18 mouse cellular contexts compared by ENCODE assay signal in the genomic region with DNA sequence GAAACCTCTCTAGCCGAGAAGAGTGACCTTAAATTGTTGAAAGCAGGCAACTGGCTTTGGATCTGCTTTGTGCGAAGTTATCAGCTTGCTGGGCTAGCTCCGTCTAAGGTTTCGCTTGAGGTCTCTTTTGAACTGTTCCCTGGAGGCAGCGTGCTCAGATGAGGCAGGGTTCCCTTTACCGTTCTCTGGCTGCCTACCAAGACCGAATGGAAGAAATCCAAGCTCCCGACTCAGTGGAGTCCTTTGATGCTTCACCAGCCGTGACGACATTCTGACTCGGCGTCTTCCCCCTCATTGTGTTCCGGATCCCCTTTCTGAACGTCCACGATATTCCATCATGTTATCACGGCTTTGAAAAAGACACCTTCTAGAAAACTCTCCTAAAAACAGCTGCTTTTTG.
DNase-seq lines count a peak whose midpoint lies in the region; ATAC-seq and TF ChIP-seq lines count a peak whose summit lies in the region.
"Had no signal": no experiment of that assay in that cellular context is flagged by ENCODE, and none has a peak within 500 bp of the region (broad histone marks: within the 10 kb centered on the region; RNA-seq: fewer than 3 reads in every experiment).

No protein-coding gene starts in this region.

- H3K27me3 ChIP-seq in hindbrain, postnatal 0 days (ENCODE audit: insufficient read depth, low read length) = no peaks in the 10 kb centered on the region
- H3K27me3 ChIP-seq in hindbrain, embryonic 12.5 days = no peaks in the 10 kb centered on the region
- H3K27me3 ChIP-seq: limb, embryonic 15.5 days; liver, embryonic 15.5 days; midbrain, embryonic 13.5 days had no signal

- H3K9me3 ChIP-seq in hindbrain, postnatal 0 days (ENCODE audit: low read length) = no peaks in the 10 kb centered on the region
- H3K9me3 ChIP-seq in hindbrain, embryonic 12.5 days (replicated peaks) = peaks cover 6% of the 10 kb centered on the region
- H3K9me3 ChIP-seq: hindbrain, embryonic 10.5 days; limb, embryonic 15.5 days; liver, embryonic 15.5 days; midbrain, embryonic 13.5 days had no signal

- no peak for ATAC-seq in hindbrain, postnatal 0 days
- no peak for ATAC-seq in hindbrain, embryonic 12.5 days (ENCODE audit: low FRiP score)
- ATAC-seq: lung, postnatal 0 days; midbrain, embryonic 13.5 days had no signal

- no peak overlapping the region for H3K27ac ChIP-seq in hindbrain, postnatal 0 days
- no peak overlapping the region for H3K27ac ChIP-seq in hindbrain, embryonic 12.5 days
- H3K27ac ChIP-seq: hindbrain, embryonic 10.5 days; kidney, postnatal 0 days; limb, embryonic 15.5 days; liver, embryonic 15.5 days; midbrain, embryonic 13.5 days had no signal

- H3K4me1 ChIP-seq in hindbrain, postnatal 0 days (ENCODE audit: insufficient read depth, low read length) = no peaks in the 10 kb centered on the region
- no peaks in the 10 kb centered on the region for H3K4me1 ChIP-seq in hindbrain, embryonic 12.5 days
- H3K4me1 ChIP-seq: hindbrain, embryonic 10.5 days; limb, embryonic 15.5 days; liver, embryonic 15.5 days; midbrain, embryonic 13.5 days had no signal

- peaks cover 4% of the 10 kb centered on the region for H3K36me3 ChIP-seq in hindbrain, postnatal 0 days (ENCODE audit: insufficient read depth, low read length)
- H3K36me3 ChIP-seq in hindbrain, embryonic 12.5 days = peaks cover 18% of the 10 kb centered on the region

- WGBS in hindbrain, postnatal 0 days = 43% methylated on average over 16 of the region's 16 CpGs
- 72% methylated on average over 16 of the region's 16 CpGs for WGBS in hindbrain, embryonic 12.5 days

- no peak for TF ChIP-seq CTCF in hindbrain, postnatal 0 days (IDR thresholded peaks at IDR 0.05; ENCODE audit: low read depth)

- no peak overlapping the region for H3K4me2 ChIP-seq in hindbrain, postnatal 0 days (ENCODE audit: low read depth, low read length)
- H3K4me2 ChIP-seq in hindbrain, embryonic 12.5 days (replicated peaks) = no peak overlapping the region
- H3K4me2 ChIP-seq: limb, embryonic 15.5 days; liver, embryonic 15.5 days; midbrain, embryonic 13.5 days had no signal

- no peak overlapping the region for H3K4me3 ChIP-seq in hindbrain, postnatal 0 days (ENCODE audit: low read length)
- no peak overlapping the region for H3K4me3 ChIP-seq in hindbrain, embryonic 12.5 days
- H3K4me3 ChIP-seq: hindbrain, embryonic 10.5 days; limb, embryonic 15.5 days; liver, embryonic 15.5 days; midbrain, embryonic 13.5 days had no signal

- peak; percentile 19 for DNase-seq in cerebellum, adult 8-10 months
- DNase-seq in cerebellum, adult 11 months = no peak
- DNase-seq in hindbrain, postnatal 0 days (ENCODE audit: low spot score) = peak; percentile 34
- DNase-seq in ovary, postnatal 36 days (ENCODE audit: low spot score) = peak; percentile 21
- no peak for DNase-seq in ovary, postnatal 14 days (ENCODE audit: low spot score)
- peak; percentile 34 to 41 for DNase-seq in cerebellum, postnatal 36 days
- no peak for DNase-seq in neural tube, embryonic 10.5 days (ENCODE audit: extremely low spot score, low spot score)
- DNase-seq: embryo, embryonic 11 days; gastrocnemius, postnatal 36 days; kidney, adult 18-20 months; thymus, postnatal 14 days had no signal

- H3K9ac ChIP-seq in hindbrain, postnatal 0 days (replicated peaks; ENCODE audit: low read length) = no peak overlapping the region
- no peak overlapping the region for H3K9ac ChIP-seq in hindbrain, embryonic 12.5 days
- H3K9ac ChIP-seq: limb, embryonic 15.5 days; liver, embryonic 15.5 days; midbrain, embryonic 13.5 days had no signal

Comparison
In these comparisons a context has a peak if more than half of its experiments do, and no peak if none do; other contexts are left out.
1. DNase-seq: peak in cerebellum, adult 8-10 months (single experiment), hindbrain, postnatal 0 days (single experiment), ovary, postnatal 36 days (single experiment) and cerebellum, postnatal 36 days (2 of 2); none in cerebellum, adult 11 months (single experiment), ovary, postnatal 14 days (single experiment) and neural tube, embryonic 10.5 days (single experiment).